Mouse (Mus musculus): ENCODE results near the gene Pnpla6. TPM values are rescaled to one million over a fixed set of nuclear protein-coding genes. Genes with fewer than 3 reads are reported as not detected.

The Pnpla6 gene
- total RNA-seq, 2 experiments from 2014 or later: 14.0 to 16.8 TPM

- no peak for ATAC-seq (replicated peaks; ENCODE audit: poor library complexity)
These were observed 13.0 kb upstream of the Pnpla6 start for GRCm38 (mm10) chr8:3502217-3502616.

GRCm38 (mm10) chr8:3507979-3508754 is 7.0 kb upstream of the Pnpla6 start:
- ATAC-seq (replicated peaks; ENCODE audit: poor library complexity): no peak

GRCm38 (mm10) chr8:3514681-3515247 is 420 bp upstream of the Pnpla6 start:
- ATAC-seq (replicated peaks; ENCODE audit: poor library complexity): no peak

- peak; percentile 40 for ATAC-seq (replicated peaks; ENCODE audit: poor library complexity)
These were observed 710 bp downstream of the Pnpla6 start for GRCm38 (mm10) chr8:3515771-3516417.

GRCm38 (mm10) chr8:3516450-3517116 is 1.4 kb downstream of the Pnpla6 start:
- peak; percentile 81 for ATAC-seq (replicated peaks; ENCODE audit: poor library complexity)

GRCm38 (mm10) chr8:3517117-3517495 is 1.9 kb downstream of the Pnpla6 start:
- ATAC-seq (replicated peaks; ENCODE audit: poor library complexity): peak; percentile 4; the same call in 1 of the 2 replicates

GRCm38 (mm10) chr8:3522007-3522697 is 7.0 kb downstream of the Pnpla6 start:
- ATAC-seq (replicated peaks; ENCODE audit: poor library complexity): peak; percentile 93

- peak; percentile 75 for ATAC-seq (replicated peaks; ENCODE audit: poor library complexity)
These were observed 15.6 kb downstream of the Pnpla6 start for GRCm38 (mm10) chr8:3530816-3531215.

GRCm38 (mm10) chr8:3531936-3532335 is 16.8 kb downstream of the Pnpla6 start:
- ATAC-seq (replicated peaks; ENCODE audit: poor library complexity): no peak

GRCm38 (mm10) chr8:3536053-3536841 is 21.1 kb downstream of the Pnpla6 start:
- ATAC-seq (replicated peaks; ENCODE audit: poor library complexity): peak; percentile 93

- ATAC-seq (replicated peaks; ENCODE audit: poor library complexity): no peak
These were observed 21.8 kb downstream of the Pnpla6 start for GRCm38 (mm10) chr8:3536940-3537339.

- ATAC-seq (replicated peaks; ENCODE audit: poor library complexity): no peak
These were observed 22.5 kb downstream of the Pnpla6 start for GRCm38 (mm10) chr8:3537666-3538065.

- ATAC-seq (replicated peaks; ENCODE audit: poor library complexity): no peak
These were observed 24.0 kb downstream of the Pnpla6 start for GRCm38 (mm10) chr8:3539146-3539545.

GRCm38 (mm10) chr8:3540076-3540475 is 24.9 kb downstream of the Pnpla6 start:
- ATAC-seq (replicated peaks; ENCODE audit: poor library complexity): no peak

GRCm38 (mm10) chr8:3546511-3546910 is 31.3 kb downstream of the Pnpla6 start:
- no peak for ATAC-seq (replicated peaks; ENCODE audit: poor library complexity)

GRCm38 (mm10) chr8:3552240-3552639 is 37.1 kb downstream of the Pnpla6 start:
- ATAC-seq (replicated peaks; ENCODE audit: poor library complexity): no peak

- peak; percentile 71 for ATAC-seq (replicated peaks; ENCODE audit: poor library complexity)
These were observed 40.9 kb downstream of the Pnpla6 start for GRCm38 (mm10) chr8:3556114-3556513.

GRCm38 (mm10) chr8:3567641-3568371 is 52.6 kb downstream of the Pnpla6 start, which contains the start of gene C330021F23Rik:
Gene C330021F23Rik (plus strand): TSS chr8:3567990.
- no peak for ATAC-seq (replicated peaks; ENCODE audit: poor library complexity)

- no peak for ATAC-seq (replicated peaks; ENCODE audit: poor library complexity)
These were observed 53.2 kb downstream of the Pnpla6 start for GRCm38 (mm10) chr8:3568378-3568777.

Data from megakaryocyte progenitor cell, adult 5-6 weeks (primary cell).